Mouse (Mus musculus) limb, embryonic 12.5 days (tissue): Measurements from ENCODE around the gene Naa10. TPM values are rescaled to one million over a fixed set of nuclear protein-coding genes. Genes with fewer than 3 reads are reported as not detected.

Experiments
- ATAC-seq: fragments of 200-750 bp; cut with Nextera tagmentation; 2 replicates; pipeline ENCODE4 v1.8.0; 2017; ENCODE audit warnings: low read depth, moderate TSS enrichment; ENCODE audit not compliant: insufficient number of reproducible peaks, insufficient read depth, low FRiP score, low TSS enrichment
- H3K27ac ChIP-seq: fragments of 300-500 bp; sonication (generic); 2 replicates; pipeline ENCODE4 v1.5.1; 2016; ENCODE audit warnings: mild to moderate bottlenecking, moderate library complexity
- H3K27me3 ChIP-seq: fragments of 300-500 bp; sonication (generic); 2 replicates; pipeline ENCODE4 v1.6.1; 2016; ENCODE audit warnings: mild to moderate bottlenecking, moderate library complexity
- H3K36me3 ChIP-seq: fragments of 300-500 bp; sonication (generic); 2 replicates; pipeline ENCODE4 v1.6.1; 2016; ENCODE audit warnings: mild to moderate bottlenecking, moderate library complexity
- H3K4me1 ChIP-seq: fragments of 300-500 bp; sonication (generic); replicated peaks from 2 replicates; pipeline ENCODE4 v1.6.1; 2016
- H3K4me2 ChIP-seq: fragments of 300-500 bp; sonication (generic); 2 replicates; pipeline ENCODE4 v1.6.1; 2016; ENCODE audit warnings: mild to moderate bottlenecking, moderate library complexity
- H3K4me3 ChIP-seq: fragments of 300-500 bp; sonication (generic); replicated peaks from 2 replicates; pipeline ENCODE4 v1.5.1; 2016; ENCODE audit warnings: mild to moderate bottlenecking
- H3K9ac ChIP-seq: fragments of 300-500 bp; sonication (generic); replicated peaks from 2 replicates; pipeline ENCODE4 v1.6.1; 2016; ENCODE audit warnings: mild to moderate bottlenecking, moderate library complexity
- H3K9me3 ChIP-seq: fragments of 300-500 bp; sonication (generic); 2 replicates; pipeline ENCODE4 v1.6.1; 2016; ENCODE audit warnings: mild to moderate bottlenecking, moderate library complexity
- WGBS: fragments of 180-500 bp; shearing (Covaris S2); methylation state at CpG from one replicate; pipeline ENCODE4 v1.1.7; 2016; 5-methylcytosine and 5-hydroxymethylcytosine counted together
- polyA plus RNA-seq: library from polyadenylated mRNA; unstranded; fragments of >200 nt; fragmentation: Nextera tagmentation; extraction: Ambion mirVana; gene quantifications from 2 replicates; pipeline ENCODE4 v1.2.1, GENCODE M21; 2016

Naa10 gene
- polyA plus RNA-seq, 1 experiment from 2014 or later = 159 TPM

GRCm38 (mm10) chrX:73949341-73949740 lies 27.6 kb upstream of the Naa10 start:
- peaks cover 100% of the 10 kb centered on the region for H3K36me3 ChIP-seq
- no peak overlapping the region for H3K4me3 ChIP-seq

DNA sequence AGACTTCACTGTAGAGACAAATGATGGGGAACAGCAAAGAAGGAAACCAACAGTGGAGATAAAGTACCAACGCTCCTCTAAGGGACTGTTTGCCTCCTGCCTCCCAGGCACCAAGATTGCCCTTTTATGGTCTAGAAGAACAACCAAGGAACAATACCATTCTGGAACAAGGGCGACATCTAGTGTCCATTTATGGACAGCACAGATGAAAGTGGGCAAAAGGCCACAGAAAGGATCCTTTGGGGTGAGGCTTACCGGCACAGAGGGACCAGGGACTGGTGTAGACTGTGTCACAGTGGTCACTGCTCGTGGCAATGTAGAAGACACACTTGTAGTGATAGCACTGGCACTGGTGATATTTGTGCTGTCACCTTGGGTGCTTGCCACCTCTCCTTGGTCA lies 26.9 kb upstream of the Naa10 start:
- WGBS = 31% methylated on average over 4 of the region's 4 CpGs
- H3K36me3 ChIP-seq = peaks cover 100% of the 10 kb centered on the region
- no peak overlapping the region for H3K9ac ChIP-seq
- H3K27me3 ChIP-seq = no peaks in the 10 kb centered on the region
- 0 out of 2 replicates have a peak, but pooled peaks have one; percentile 48 for ATAC-seq
- no peak overlapping the region for H3K4me2 ChIP-seq
- no peak overlapping the region for H3K4me3 ChIP-seq
- no peak overlapping the region for H3K27ac ChIP-seq
- no peaks in the 10 kb centered on the region for H3K9me3 ChIP-seq
- H3K4me1 ChIP-seq = no peaks in the 10 kb centered on the region

More at GRCm38 (mm10) chrX:73949341-73949740, 27.6 kb upstream of the Naa10 start:
- Histone ChIP-seq H3K4me2 (no peak overlapping the region), H3K27ac (no peak overlapping the region), H3K27me3 (no peaks in the 10 kb centered on the region), H3K4me1 (no peaks in the 10 kb centered on the region), H3K9me3 (no peaks in the 10 kb centered on the region), H3K9ac (no peak overlapping the region)
- no peak for ATAC-seq
- WGBS = 88% methylated on average over 10 of the region's 10 CpGs

- no peaks in the 10 kb centered on the region for H3K9me3 ChIP-seq
- H3K4me3 ChIP-seq = no peak overlapping the region
- WGBS = 87% methylated on average over 6 of the region's 6 CpGs
- no peak overlapping the region for H3K27ac ChIP-seq
- H3K9ac ChIP-seq = no peak overlapping the region
- no peaks in the 10 kb centered on the region for H3K4me1 ChIP-seq
- no peaks in the 10 kb centered on the region for H3K27me3 ChIP-seq
- no peak overlapping the region for H3K4me2 ChIP-seq
- no peak for ATAC-seq
- H3K36me3 ChIP-seq = peaks cover 100% of the 10 kb centered on the region
Measured at GRCm38 (mm10) chrX:73946896-73947295, 25.2 kb upstream of the Naa10 start.

DNA sequence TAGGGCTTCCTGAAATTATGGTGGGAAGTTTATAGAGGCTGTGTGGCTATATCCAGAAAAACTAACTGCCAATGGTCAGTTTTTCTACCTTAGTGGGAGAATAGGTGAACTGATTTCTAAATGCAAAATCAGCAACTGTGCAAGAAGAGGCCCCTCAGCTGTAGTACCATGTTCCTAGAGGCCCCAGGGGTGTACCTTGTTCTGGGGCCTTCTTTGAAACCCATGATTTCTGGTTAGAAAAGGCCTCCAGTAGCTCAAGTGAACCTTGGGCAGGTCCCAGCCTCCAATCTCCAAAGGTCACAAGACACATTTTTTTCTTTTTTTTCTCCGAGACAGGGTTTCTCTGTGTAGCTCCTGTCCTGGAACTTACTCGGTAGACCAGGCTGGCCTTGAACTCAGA lies 20.6 kb upstream of the Naa10 start:
- no peak overlapping the region for H3K9ac ChIP-seq
- no peak for ATAC-seq
- H3K36me3 ChIP-seq = peaks cover 62% of the 10 kb centered on the region
- WGBS = 93% methylated on average over 2 of the region's 2 CpGs
- no peaks in the 10 kb centered on the region for H3K4me1 ChIP-seq
- H3K4me3 ChIP-seq = no peak overlapping the region
- no peak overlapping the region for H3K27ac ChIP-seq
- no peaks in the 10 kb centered on the region for H3K9me3 ChIP-seq
- H3K27me3 ChIP-seq = no peaks in the 10 kb centered on the region
- H3K4me2 ChIP-seq = no peak overlapping the region

- H3K9me3 ChIP-seq = no peaks in the 10 kb centered on the region
- H3K36me3 ChIP-seq = peaks cover 58% of the 10 kb centered on the region
- H3K27ac ChIP-seq = no peak overlapping the region
- no peaks in the 10 kb centered on the region for H3K4me1 ChIP-seq
- H3K27me3 ChIP-seq = no peaks in the 10 kb centered on the region
- no peak overlapping the region for H3K4me3 ChIP-seq
- WGBS = 94% methylated on average over 2 of the region's 2 CpGs
- H3K9ac ChIP-seq = no peak overlapping the region
- H3K4me2 ChIP-seq = no peak overlapping the region
- ATAC-seq = no peak
Measured at GRCm38 (mm10) chrX:73941860-73942259, 20.1 kb upstream of the Naa10 start.

DNA sequence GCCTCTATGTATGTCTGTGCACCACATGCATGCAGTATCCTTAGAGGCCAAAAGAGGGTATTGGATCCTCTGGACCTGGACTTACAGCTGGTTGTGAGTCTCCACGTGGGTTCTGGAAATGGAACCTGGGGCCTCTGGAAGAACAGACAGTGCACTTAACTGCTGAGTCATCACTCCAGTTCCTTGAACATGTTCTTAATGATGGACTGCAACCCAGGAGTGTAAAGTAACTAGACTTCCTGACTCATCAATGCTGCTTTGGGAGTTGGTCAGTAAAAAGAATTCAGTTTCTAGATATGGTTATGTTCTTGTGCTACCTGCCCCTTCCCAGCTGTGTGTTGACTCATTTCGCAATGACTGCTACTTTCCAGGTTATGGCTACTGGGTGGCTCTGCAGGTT lies 10.1 kb upstream of the Naa10 start:
- no peaks in the 10 kb centered on the region for H3K36me3 ChIP-seq
- H3K9me3 ChIP-seq = no peaks in the 10 kb centered on the region
- H3K27me3 ChIP-seq = 0 out of 2 replicates have a peak, but pooled peaks cover 4% of the 10 kb centered on the region
- H3K4me2 ChIP-seq = no peak overlapping the region
- ATAC-seq = no peak
- no peak overlapping the region for H3K4me3 ChIP-seq
- H3K27ac ChIP-seq = no peak overlapping the region
- H3K4me1 ChIP-seq = no peaks in the 10 kb centered on the region
- 83% methylated on average over 2 of the region's 2 CpGs for WGBS
- no peak overlapping the region for H3K9ac ChIP-seq

DNA sequence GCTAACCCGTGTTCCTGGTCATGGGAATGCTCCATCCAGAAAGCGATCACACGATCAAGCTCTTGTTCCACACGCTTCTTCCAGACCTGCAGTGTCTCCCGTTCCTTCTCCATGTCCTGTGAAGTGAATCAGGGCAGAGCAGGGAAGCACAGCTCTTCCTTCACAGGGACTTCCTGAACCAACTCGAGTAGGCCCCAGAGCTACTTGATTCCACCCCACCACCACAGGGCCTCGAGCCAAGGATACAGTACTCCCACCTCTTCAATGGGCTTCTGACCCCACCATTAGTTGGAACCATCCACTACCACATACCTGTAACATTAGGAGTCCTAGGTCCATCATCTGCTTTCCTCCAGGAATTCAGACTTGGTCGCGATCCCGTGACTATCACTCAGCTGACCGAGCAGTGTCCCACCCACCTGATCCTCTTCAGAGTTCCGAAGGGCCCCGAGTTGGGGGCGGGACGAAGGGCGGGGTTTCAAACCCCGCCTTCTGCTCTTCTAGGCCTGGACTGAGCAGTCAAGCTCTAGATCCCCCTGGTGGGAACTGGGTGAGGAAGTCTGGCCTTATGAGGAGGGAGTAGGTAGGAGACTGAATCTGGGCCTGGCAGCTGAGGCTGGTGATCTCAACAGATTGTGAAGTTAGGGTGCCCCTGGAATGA lies 8.8 kb upstream of the Naa10 start, which contains the start of gene Renbp:
Gene Renbp (minus strand): TSS at position 449 of the 661 bp plus-strand sequence.
- WGBS = 37% methylated on average over 17 of the region's 17 CpGs
- no peaks in the 10 kb centered on the region for H3K36me3 ChIP-seq
- peak within 1 kb of the TSS; percentile 17; the same call in 1 of the 2 replicates for H3K4me3 ChIP-seq
- H3K9me3 ChIP-seq = no peaks in the 10 kb centered on the region
- peak within 1 kb of the TSS; percentile 40 for H3K4me2 ChIP-seq
- no peak within 1 kb of the TSS for H3K9ac ChIP-seq
- 0 out of 2 replicates have a peak, but pooled peaks cover 4% of the 10 kb centered on the region for H3K27me3 ChIP-seq
- peak; percentile 85 for ATAC-seq
- no peak within 1 kb of the TSS for H3K27ac ChIP-seq
- H3K4me1 ChIP-seq = no peaks in the 10 kb centered on the region

GRCm38 (mm10) chrX:73922550-73922882 lies 772 bp upstream of the Naa10 start:
- no peaks in the 10 kb centered on the region for H3K9me3 ChIP-seq
- 71% methylated on average over 8 of the region's 8 CpGs for WGBS
- peaks cover 24% of the 10 kb centered on the region for H3K36me3 ChIP-seq

GRCm38 (mm10) chrX:73921285-73921822 lies 390 bp downstream of the Naa10 start:
- Histone ChIP-seq H3K27me3 (no peaks in the 10 kb centered on the region), H3K9ac (peak overlapping the region; percentile 73), H3K27ac (peak overlapping the region; percentile 82), H3K4me3 (peak overlapping the region; percentile 56), H3K4me1 (no peaks in the 10 kb centered on the region), H3K9me3 (no peaks in the 10 kb centered on the region), H3K36me3 (peaks cover 30% of the 10 kb centered on the region), H3K4me2 (peak overlapping the region; percentile 65)
- WGBS = 17% methylated on average over 34 of the region's 34 CpGs
- peak; percentile 39; the same call in 1 of the 2 replicates for ATAC-seq

More at GRCm38 (mm10) chrX:73922550-73922882, 772 bp upstream of the Naa10 start:
- peak overlapping the region; percentile 56 for H3K4me3 ChIP-seq
- ATAC-seq = no peak
- H3K4me1 ChIP-seq = no peaks in the 10 kb centered on the region
- 0 out of 2 replicates have a peak overlapping the region, but pooled peaks have one; percentile 53 for H3K9ac ChIP-seq
- peak overlapping the region; percentile 65 for H3K4me2 ChIP-seq
- no peaks in the 10 kb centered on the region for H3K27me3 ChIP-seq
- H3K27ac ChIP-seq = peak overlapping the region; percentile 75

- ATAC-seq = no peak
- no peaks in the 10 kb centered on the region for H3K9me3 ChIP-seq
- H3K9ac ChIP-seq = no peak overlapping the region
- WGBS = 90% methylated on average over 5 of the region's 5 CpGs
- H3K4me1 ChIP-seq = no peaks in the 10 kb centered on the region
- no peak overlapping the region for H3K4me3 ChIP-seq
- H3K4me2 ChIP-seq = no peak overlapping the region
- H3K27me3 ChIP-seq = no peaks in the 10 kb centered on the region; the same call in 1 of the 2 replicates
- no peak overlapping the region for H3K27ac ChIP-seq
- H3K36me3 ChIP-seq = peaks cover 30% of the 10 kb centered on the region
Measured at GRCm38 (mm10) chrX:73918631-73919030, 3.1 kb downstream of the Naa10 start.

GRCm38 (mm10) chrX:73916945-73917344 lies 4.8 kb downstream of the Naa10 start:
- H3K4me3 ChIP-seq = no peak overlapping the region
- no peaks in the 10 kb centered on the region; the same call in 1 of the 2 replicates for H3K27me3 ChIP-seq
- H3K9ac ChIP-seq = no peak overlapping the region
- H3K9me3 ChIP-seq = no peaks in the 10 kb centered on the region
- WGBS = 86% methylated on average over 8 of the region's 8 CpGs
- no peaks in the 10 kb centered on the region for H3K4me1 ChIP-seq
- H3K4me2 ChIP-seq = no peak overlapping the region
- no peak for ATAC-seq
- peaks cover 30% of the 10 kb centered on the region for H3K36me3 ChIP-seq
- no peak overlapping the region for H3K27ac ChIP-seq
